Mouse (Mus musculus) brain, embryonic 14.5 days (tissue): ENCODE results near the gene 1700021F07Rik. TPM values are rescaled to one million over a fixed set of nuclear protein-coding genes. Genes with fewer than 3 reads are reported as not detected.
A peak's percentile ranks its signal among the peaks of the same experiment; 100 is the strongest.

Source experiments
- DNase-seq: peaks from one replicate; pipeline ENCODE4 v3.0.0-alpha.2; 2011; ENCODE audit warnings: low read depth
- CTCF ChIP-seq: fragments of 200-500 bp; IDR thresholded peaks from 2 replicates; pipeline ENCODE4 v1.5.1; 2012; ENCODE audit warnings: inconsistent platforms, mild to moderate bottlenecking, moderate library complexity, borderline replicate concordance; ENCODE audit not compliant: insufficient read depth, insufficient read length; ENCODE audit errors: extremely low read depth
- POLR2A ChIP-seq: fragments of 200-500 bp; IDR thresholded peaks from 2 replicates; pipeline ENCODE4 v1.6.1; 2012; ENCODE audit warnings: mild to moderate bottlenecking, inconsistent platforms, borderline replicate concordance; ENCODE audit not compliant: poor library complexity, insufficient read depth, insufficient read length, severe bottlenecking; ENCODE audit errors: extremely low read depth
- polyA plus RNA-seq: library from polyadenylated mRNA; depleted of rRNA; stranded (reverse); fragments of >200 nt; gene quantifications from 2 replicates; pipeline ENCODE4 v1.2.3, GENCODE M21; 2012; rRNA removed

Gene 1700021F07Rik
- polyA plus RNA-seq, 1 experiment, result not detected

DNA sequence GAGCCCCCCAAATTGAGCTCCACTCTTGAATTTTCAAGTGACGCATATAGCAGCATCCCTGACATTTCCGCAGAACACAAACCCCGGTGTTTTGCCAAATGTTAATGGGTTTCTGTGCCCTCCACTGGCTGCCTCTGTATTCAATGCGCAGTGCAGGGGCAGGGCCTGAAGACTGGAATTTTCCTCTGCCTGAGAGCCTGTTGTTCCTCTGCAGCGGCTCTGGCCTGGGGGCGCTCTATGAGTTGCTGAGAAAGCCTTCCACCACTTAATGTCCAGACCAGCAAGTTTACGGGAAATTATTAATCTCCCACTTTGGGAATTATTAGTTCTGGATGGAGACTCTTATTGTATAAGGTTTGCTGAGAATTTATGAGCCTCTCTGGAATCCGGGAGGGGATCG lies 41.8 kb downstream of the 1700021F07Rik start:
- peak; percentile 40 for DNase-seq
- TF ChIP-seq POLR2A (no peak), CTCF (peak; percentile 16; the same call in 1 of the 2 replicates)

Other genes starting within 250 kb of the 1700021F07Rik start
- gene Pmepa1, start 246.1 kb upstream of the 1700021F07Rik start, polyA plus RNA-seq, result 25.5 and 31.7 TPM in 2 replicates
- gene Ankrd60, start 55.8 kb downstream of the 1700021F07Rik start, polyA plus RNA-seq, result not detected in 2 replicates
- gene Rab22a, start 137.2 kb downstream of the 1700021F07Rik start, polyA plus RNA-seq, result 13.8 and 17.0 TPM in 2 replicates
- gene 1700010B08Rik, start 196.8 kb downstream of the 1700021F07Rik start, polyA plus RNA-seq, result not detected in 2 replicates
- 23.9 and 42.5 TPM in 2 replicates for gene Vapb, start 214.9 kb downstream of the 1700021F07Rik start, polyA plus RNA-seq